Mouse (Mus musculus): Measurements from ENCODE around the gene Myo18a. TPM values are rescaled to one million over a fixed set of nuclear protein-coding genes. Genes with fewer than 3 reads are reported as not detected.
A peak's percentile ranks its signal among the peaks of the same experiment; 100 is the strongest.

Gene Myo18a
- polyA plus RNA-seq, 1 experiment from 2014 or later = 71.9 TPM

- Histone ChIP-seq H3K27ac (no peak overlapping the region), H3K9ac (no peak overlapping the region), H3K27me3 (peaks cover 33% of the 10 kb centered on the region), H3K4me3 (no peak overlapping the region), H3K36me3 (no peaks in the 10 kb centered on the region), H3K4me1 (peaks cover 10% of the 10 kb centered on the region), H3K9me3 (no peaks in the 10 kb centered on the region), H3K4me2 (no peak overlapping the region)
- WGBS = 29% methylated on average over 5 of the region's 5 CpGs
- ATAC-seq (ENCODE audit: insufficient number of reproducible peaks, low FRiP score, low TSS enrichment, low read depth) = no peak
Measured at GRCm38 (mm10) chr11:77909376-77909775, 146.3 kb downstream of the Myo18a start.

GRCm38 (mm10) chr11:77909776-77910175 is 146.7 kb downstream of the Myo18a start:
- peaks cover 36% of the 10 kb centered on the region for H3K27me3 ChIP-seq
- peaks cover 13% of the 10 kb centered on the region for H3K4me1 ChIP-seq
- 22% methylated on average over 6 of the region's 6 CpGs for WGBS
- ATAC-seq (ENCODE audit: insufficient number of reproducible peaks, low FRiP score, low TSS enrichment, low read depth) = no peak
- no peak overlapping the region for H3K4me2 ChIP-seq
- H3K4me3 ChIP-seq = no peak overlapping the region
- no peaks in the 10 kb centered on the region for H3K36me3 ChIP-seq
- no peak overlapping the region for H3K9ac ChIP-seq
- H3K27ac ChIP-seq = no peak overlapping the region
- H3K9me3 ChIP-seq = no peaks in the 10 kb centered on the region

DNA sequence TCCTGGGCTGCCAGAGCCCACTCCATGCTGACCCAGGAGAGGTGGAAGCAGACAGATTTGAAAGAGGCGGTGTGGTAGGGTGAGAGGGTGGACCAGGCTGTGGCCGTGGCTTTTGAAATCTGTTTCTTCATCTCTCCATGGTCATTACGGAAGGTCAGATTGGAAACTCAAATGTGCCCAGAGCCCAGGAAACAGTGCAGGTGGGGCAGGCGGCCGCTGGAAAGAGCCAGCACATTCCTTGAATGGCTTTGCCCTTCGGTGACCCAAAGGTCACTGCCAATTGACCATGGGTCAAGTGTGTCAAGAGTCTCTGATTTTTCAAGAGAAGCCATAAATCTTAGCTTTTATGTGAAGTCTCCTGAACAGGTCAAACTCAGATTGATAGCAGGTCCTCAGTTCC is 150.5 kb downstream of the Myo18a start:
- Histone ChIP-seq H3K9me3 (no peaks in the 10 kb centered on the region), H3K36me3 (no peaks in the 10 kb centered on the region), H3K9ac (no peak overlapping the region), H3K27ac (no peak overlapping the region), H3K4me2 (no peak overlapping the region), H3K4me1 (peaks cover 17% of the 10 kb centered on the region), H3K27me3 (peaks cover 58% of the 10 kb centered on the region), H3K4me3 (no peak overlapping the region)
- ATAC-seq (ENCODE audit: insufficient number of reproducible peaks, low FRiP score, low TSS enrichment, low read depth) = no peak
- 55% methylated on average over 6 of the region's 6 CpGs for WGBS

GRCm38 (mm10) chr11:77914598-77915260 is 151.7 kb downstream of the Myo18a start:
- H3K27ac ChIP-seq = no peak overlapping the region
- H3K4me2 ChIP-seq = 0 out of 2 replicates have a peak overlapping the region, but pooled peaks have one; percentile 20
- no peak overlapping the region for H3K9ac ChIP-seq
- H3K27me3 ChIP-seq = peaks cover 55% of the 10 kb centered on the region
- peaks cover 17% of the 10 kb centered on the region for H3K4me1 ChIP-seq
- H3K36me3 ChIP-seq = no peaks in the 10 kb centered on the region
- no peaks in the 10 kb centered on the region for H3K9me3 ChIP-seq
- no peak for ATAC-seq (ENCODE audit: insufficient number of reproducible peaks, low FRiP score, low TSS enrichment, low read depth)
- H3K4me3 ChIP-seq = no peak overlapping the region
- 2% methylated on average over 32 of the region's 32 CpGs for WGBS

Other genes starting within 250 kb of the Myo18a start
- 2.7 and 3.0 TPM in 2 replicates for gene Abhd15, start 248.1 kb upstream of the Myo18a start, polyA plus RNA-seq (2015; fragmentation: Nextera tagmentation; extraction: Ambion mirVana)
- 62.5 and 69.8 TPM in 2 replicates for gene Trp53i13, start 247.3 kb upstream of the Myo18a start, polyA plus RNA-seq (2015; fragmentation: Nextera tagmentation; extraction: Ambion mirVana)
- 0.12 TPM in 1 of 2 replicates, not detected in the other for gene Gm10392, start 244.0 kb upstream of the Myo18a start, polyA plus RNA-seq (2015; fragmentation: Nextera tagmentation; extraction: Ambion mirVana)
- gene Taok1, start 155.4 kb upstream of the Myo18a start, polyA plus RNA-seq (2015; fragmentation: Nextera tagmentation; extraction: Ambion mirVana) = 12.4 and 13.3 TPM in 2 replicates
- 3.6 and 5.2 TPM in 2 replicates for gene Nufip2, start 77.1 kb upstream of the Myo18a start, polyA plus RNA-seq (2015; fragmentation: Nextera tagmentation; extraction: Ambion mirVana)
- not detected in 2 replicates for gene Cryba1, start 38.0 kb upstream of the Myo18a start, polyA plus RNA-seq (2015; fragmentation: Nextera tagmentation; extraction: Ambion mirVana)
- 0.90 and 0.92 TPM in 2 replicates for gene Gm10277, start 24.5 kb downstream of the Myo18a start, polyA plus RNA-seq (2015; fragmentation: Nextera tagmentation; extraction: Ambion mirVana)
- gene Pipox, start 130.8 kb downstream of the Myo18a start, polyA plus RNA-seq (2015; fragmentation: Nextera tagmentation; extraction: Ambion mirVana) = 0.74 and 0.91 TPM in 2 replicates
- gene Sez6, start 167.6 kb downstream of the Myo18a start, polyA plus RNA-seq (2015; fragmentation: Nextera tagmentation; extraction: Ambion mirVana) = 0.42 and 0.84 TPM in 2 replicates
- gene Phf12, start 219.5 kb downstream of the Myo18a start, polyA plus RNA-seq (2015; fragmentation: Nextera tagmentation; extraction: Ambion mirVana) = 10.7 and 14.1 TPM in 2 replicates